In the genomic region with DNA sequence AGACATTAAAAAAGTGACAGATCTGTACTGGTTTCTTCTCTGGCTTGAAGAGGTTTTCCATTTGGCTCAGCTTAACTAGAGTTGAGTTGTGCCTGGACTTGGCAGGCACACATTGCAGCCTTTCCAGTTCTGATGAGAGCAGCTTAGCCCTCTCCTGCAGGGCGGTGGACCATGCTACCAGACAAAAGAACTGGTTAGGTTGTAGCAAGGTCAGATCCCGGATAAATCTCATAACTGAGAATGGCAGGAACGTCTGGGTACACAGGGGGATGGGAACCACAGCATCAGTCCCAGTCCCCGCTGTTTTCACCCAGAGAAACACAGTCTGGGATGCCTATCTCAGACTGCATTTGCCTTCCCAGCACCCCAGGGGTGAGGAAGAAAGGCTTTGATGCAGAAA, we compare ENCODE assay signal across 9 mouse cellular contexts.
DNase-seq lines count a peak whose midpoint lies in the region; ATAC-seq and TF ChIP-seq lines count a peak whose summit lies in the region.
"Had no signal": no experiment of that assay in that cellular context is flagged by ENCODE, and none has a peak within 500 bp of the region (broad histone marks: within the 10 kb centered on the region; RNA-seq: fewer than 3 reads in every experiment).

No protein-coding gene starts in this region.

- TF ChIP-seq EP300 in liver, postnatal 0 days (IDR thresholded peaks at IDR 0.05; ENCODE audit: low read depth), result no peak

- H3K27ac ChIP-seq in midbrain, embryonic 10.5 days (replicated peaks), result 0 out of 2 replicates have a peak overlapping the region, but pooled peaks have one; percentile 19
- no peak overlapping the region for H3K27ac ChIP-seq in midbrain, embryonic 14.5 days (replicated peaks; ENCODE audit: low read depth, low read length)
- 0 out of 2 replicates have a peak overlapping the region, but pooled peaks have one; percentile 8 for H3K27ac ChIP-seq in forebrain, embryonic 12.5 days
- H3K27ac ChIP-seq in neural tube, embryonic 15.5 days (replicated peaks), result 0 out of 2 replicates have a peak overlapping the region, but pooled peaks have one; percentile 15
- no peak overlapping the region for H3K27ac ChIP-seq in liver, postnatal 0 days (ENCODE audit: low read depth)
- H3K27ac ChIP-seq: stomach, embryonic 15.5 days had no signal

- peak; percentile 48 for DNase-seq in gastrocnemius, postnatal 25 days
- no peak for DNase-seq in gastrocnemius, adult 8-10 months (ENCODE audit: low spot score in 2 of 2)
- DNase-seq in midbrain, embryonic 10.5 days (ENCODE audit: low spot score), result no peak
- DNase-seq in midbrain, embryonic 14.5 days, result no peak
- DNase-seq in liver, postnatal 0 days, result no peak

- H3K36me3 ChIP-seq in midbrain, embryonic 10.5 days, result no peaks in the 10 kb centered on the region
- no peaks in the 10 kb centered on the region for H3K36me3 ChIP-seq in midbrain, embryonic 14.5 days (ENCODE audit: control insufficient read depth, insufficient read depth, low read length)
- no peaks in the 10 kb centered on the region for H3K36me3 ChIP-seq in forebrain, embryonic 12.5 days (replicated peaks)
- no peaks in the 10 kb centered on the region for H3K36me3 ChIP-seq in neural tube, embryonic 15.5 days
- H3K36me3 ChIP-seq in liver, postnatal 0 days (replicated peaks; ENCODE audit: insufficient read depth, low read length), result no peaks in the 10 kb centered on the region
- H3K36me3 ChIP-seq: stomach, embryonic 15.5 days had no signal

- H3K4me1 ChIP-seq in midbrain, embryonic 10.5 days, result peaks cover 28% of the 10 kb centered on the region
- H3K4me1 ChIP-seq in midbrain, embryonic 14.5 days (ENCODE audit: control insufficient read depth, insufficient read depth, low read length), result peaks cover 6% of the 10 kb centered on the region
- peaks cover 28% of the 10 kb centered on the region for H3K4me1 ChIP-seq in forebrain, embryonic 12.5 days
- peaks cover 35% of the 10 kb centered on the region for H3K4me1 ChIP-seq in neural tube, embryonic 15.5 days
- no peaks in the 10 kb centered on the region for H3K4me1 ChIP-seq in liver, postnatal 0 days (ENCODE audit: insufficient read depth)

- H3K4me3 ChIP-seq in midbrain, embryonic 10.5 days, result no peak overlapping the region
- no peak overlapping the region for H3K4me3 ChIP-seq in midbrain, embryonic 14.5 days (replicated peaks; ENCODE audit: low read depth, low read length)
- no peak overlapping the region for H3K4me3 ChIP-seq in forebrain, embryonic 12.5 days (replicated peaks)
- H3K4me3 ChIP-seq in neural tube, embryonic 15.5 days (replicated peaks), result no peak overlapping the region
- no peak overlapping the region for H3K4me3 ChIP-seq in liver, postnatal 0 days (ENCODE audit: low read depth, low read length)
- H3K4me3 ChIP-seq: stomach, embryonic 15.5 days had no signal

- no peak for TF ChIP-seq CTCF in liver, postnatal 0 days (IDR thresholded peaks at IDR 0.05; ENCODE audit: low read depth)

- no peak overlapping the region for H3K9ac ChIP-seq in midbrain, embryonic 14.5 days (replicated peaks; ENCODE audit: low read length)
- no peak overlapping the region for H3K9ac ChIP-seq in forebrain, embryonic 12.5 days
- no peak overlapping the region for H3K9ac ChIP-seq in neural tube, embryonic 15.5 days (replicated peaks)
- H3K9ac ChIP-seq in liver, postnatal 0 days (replicated peaks), result no peak overlapping the region
- H3K9ac ChIP-seq: stomach, embryonic 15.5 days had no signal

- H3K4me2 ChIP-seq in midbrain, embryonic 14.5 days (ENCODE audit: low read length), result no peak overlapping the region
- no peak overlapping the region for H3K4me2 ChIP-seq in forebrain, embryonic 12.5 days
- no peak overlapping the region for H3K4me2 ChIP-seq in neural tube, embryonic 15.5 days
- no peak overlapping the region for H3K4me2 ChIP-seq in liver, postnatal 0 days (ENCODE audit: low read depth, low read length)
- H3K4me2 ChIP-seq: stomach, embryonic 15.5 days had no signal

- H3K27me3 ChIP-seq in midbrain, embryonic 10.5 days (ENCODE audit: low read depth, poor library complexity, severe bottlenecking), result no peaks in the 10 kb centered on the region
- H3K27me3 ChIP-seq in midbrain, embryonic 14.5 days (ENCODE audit: control insufficient read depth, insufficient read depth, low read length), result no peaks in the 10 kb centered on the region
- no peaks in the 10 kb centered on the region for H3K27me3 ChIP-seq in forebrain, embryonic 12.5 days
- H3K27me3 ChIP-seq in neural tube, embryonic 15.5 days (replicated peaks), result no peaks in the 10 kb centered on the region
- H3K27me3 ChIP-seq in liver, postnatal 0 days (ENCODE audit: insufficient read depth, low read length), result no peaks in the 10 kb centered on the region
- H3K27me3 ChIP-seq: stomach, embryonic 15.5 days had no signal

- WGBS in midbrain, embryonic 10.5 days, result 43% methylated on average over 4 of the region's 4 CpGs
- WGBS in midbrain, embryonic 14.5 days, result 14% methylated on average over 4 of the region's 4 CpGs
- 42% methylated on average over 4 of the region's 4 CpGs for WGBS in forebrain, embryonic 12.5 days
- 48% methylated on average over 4 of the region's 4 CpGs for WGBS in neural tube, embryonic 15.5 days
- 61% methylated on average over 4 of the region's 4 CpGs for WGBS in liver, postnatal 0 days (ENCODE audit: insufficient replicate concordance)

- ATAC-seq in midbrain, embryonic 14.5 days (ENCODE audit: low FRiP score, low TSS enrichment), result no peak
- no peak for ATAC-seq in forebrain, embryonic 12.5 days (ENCODE audit: low FRiP score)
- ATAC-seq in neural tube, embryonic 15.5 days (ENCODE audit: low FRiP score), result 0 out of 2 replicates have a peak, but pooled peaks have one; percentile 43
- ATAC-seq in granulocyte monocyte progenitor cell, adult 5-6 weeks (replicated peaks; ENCODE audit: poor library complexity, severe bottlenecking), result no peak
- ATAC-seq in liver, postnatal 0 days, result no peak

- H3K9me3 ChIP-seq in midbrain, embryonic 10.5 days (replicated peaks), result no peaks in the 10 kb centered on the region
- no peaks in the 10 kb centered on the region for H3K9me3 ChIP-seq in midbrain, embryonic 14.5 days (ENCODE audit: control insufficient read depth, low read length)
- H3K9me3 ChIP-seq in forebrain, embryonic 12.5 days, result no peaks in the 10 kb centered on the region
- H3K9me3 ChIP-seq in neural tube, embryonic 15.5 days (replicated peaks), result no peaks in the 10 kb centered on the region
- no peaks in the 10 kb centered on the region for H3K9me3 ChIP-seq in liver, postnatal 0 days (ENCODE audit: low read length)
- H3K9me3 ChIP-seq: stomach, embryonic 15.5 days had no signal

Comparison
In these comparisons a context has a peak if more than half of its experiments do, and no peak if none do; other contexts are left out.
1. H3K27ac ChIP-seq: peak in midbrain, embryonic 10.5 days (single experiment), forebrain, embryonic 12.5 days (single experiment) and neural tube, embryonic 15.5 days (single experiment); none in midbrain, embryonic 14.5 days (single experiment) and liver, postnatal 0 days (single experiment).